Mouse (Mus musculus): Measurements from ENCODE around the gene Rasa1. TPM values are rescaled to one million over a fixed set of nuclear protein-coding genes. Genes with fewer than 3 reads are reported as not detected.

Rasa1 gene
- total RNA-seq (2012; rRNA removed) (12.7 and 14.3 TPM in 2 replicates), total RNA-seq (2014; rRNA removed) (32.7 and 34.5 TPM in 2 replicates), polyA plus RNA-seq (2012; ENCODE audit: insufficient read length, low read depth) (18.1 and 35.1 TPM in 2 replicates)

GRCm38 (mm10) chr13:85288843-85289713 lies at the start of gene Rasa1:
TSS of gene Rasa1 (minus strand) at chr13:85289130.
- peak within 1 kb of the TSS; percentile 75 for H3K27ac ChIP-seq (ENCODE audit: insufficient read depth, low read depth)
- no peaks in the 10 kb centered on the region for H3K9me3 ChIP-seq (replicated peaks; ENCODE audit: low read length)
- TF ChIP-seq TCF12 (IDR thresholded peaks at IDR 0.05; ENCODE audit: low read depth, low read length) (0 out of 2 replicates have a peak, but pooled peaks have one; percentile 40), NRF1 (IDR thresholded peaks at IDR 0.05; ENCODE audit: low read depth, low read length) (peak; percentile 82), PAX5 (IDR thresholded peaks at IDR 0.05; ENCODE audit: low read length) (no peak), ZKSCAN1 (IDR thresholded peaks at IDR 0.05; ENCODE audit: borderline replicate concordance, low read depth, low read length) (no peak), ZMIZ1 (IDR thresholded peaks at IDR 0.05; ENCODE audit: low read depth, low read length) (peak; percentile 75), KAT2A (IDR thresholded peaks at IDR 0.05; ENCODE audit: insufficient replicate concordance, low read length) (no peak), ETS1 (conservative IDR thresholded peaks at IDR 0.05; ENCODE audit: low read depth, low read length) (no peak; the same call in 1 of the 2 replicates), MAFK (IDR thresholded peaks at IDR 0.05; ENCODE audit: insufficient replicate concordance, low read length) (no peak), MXI1 (IDR thresholded peaks at IDR 0.05; ENCODE audit: low read depth, low read length) (peak; percentile 28; the same call in 1 of the 2 replicates), USF1 (IDR thresholded peaks at IDR 0.05; ENCODE audit: low read depth, low read length) (no peak), RAD21 (IDR thresholded peaks at IDR 0.05; ENCODE audit: low read depth, low read length) (no peak), SIN3A (IDR thresholded peaks at IDR 0.05; ENCODE audit: low read length) (no peak; the same call in 1 of the 2 replicates), HCFC1 (IDR thresholded peaks at IDR 0.05; ENCODE audit: low read depth, low read length) (no peak; the same call in none of the 2 replicates), ELF1 (IDR thresholded peaks at IDR 0.05; ENCODE audit: low read depth, low read length) (peak; percentile 80), MEF2A (IDR thresholded peaks at IDR 0.05; ENCODE audit: borderline replicate concordance, low read depth, low read length) (no peak), UBTF (IDR thresholded peaks at IDR 0.05; ENCODE audit: low read depth, low read length) (peak; percentile 66), MAX (IDR thresholded peaks at IDR 0.05; ENCODE audit: low read length) (no peak), GABPA (IDR thresholded peaks at IDR 0.05; ENCODE audit: insufficient replicate concordance, low read depth, low read length) (no peak), POLR2A (IDR thresholded peaks at IDR 0.05; ENCODE audit: low read depth, low read length) (peak; percentile 89), MYC (IDR thresholded peaks at IDR 0.05; ENCODE audit: low read depth, low read length) (no peak), IRF4 (IDR thresholded peaks at IDR 0.05; ENCODE audit: low read depth, low read length) (no peak; the same call in 1 of the 2 replicates), POLR2AphosphoS2 (IDR thresholded peaks at IDR 0.05; ENCODE audit: low read depth, low read length) (peak; percentile 53; the same call in 1 of the 2 replicates), SMC3 (IDR thresholded peaks at IDR 0.05; ENCODE audit: low read depth, low read length) (no peak), ZC3H11A (IDR thresholded peaks at IDR 0.05; ENCODE audit: low read depth, low read length) (no peak), NELFE (IDR thresholded peaks at IDR 0.05; ENCODE audit: low read depth, low read length) (peak; percentile 58), RCOR1 (conservative IDR thresholded peaks at IDR 0.05; ENCODE audit: low read depth, low read length) (no peak), CHD2 (IDR thresholded peaks at IDR 0.05; ENCODE audit: low read length) (no peak), EP300 (IDR thresholded peaks at IDR 0.05; ENCODE audit: low read length) (no peak), TBP (conservative IDR thresholded peaks at IDR 0.05; ENCODE audit: low read depth, low read length) (no peak), BHLHE40 (IDR thresholded peaks at IDR 0.05; ENCODE audit: low read depth, low read length) (peak; percentile 90), CHD1 (IDR thresholded peaks at IDR 0.05; ENCODE audit: low read depth, low read length) (no peak), MAZ (IDR thresholded peaks at IDR 0.05; ENCODE audit: low read depth, low read length) (peak; percentile 85), CTCF (conservative IDR thresholded peaks at IDR 0.05 in 1 of 2, IDR thresholded peaks at IDR 0.05 in 1 of 2; ENCODE audit: low read depth in 2 of 2, low read length in 2 of 2) (no peak), E2F4 (IDR thresholded peaks at IDR 0.05; ENCODE audit: insufficient replicate concordance, low read depth, low read length) (no peak)
- peak; percentile 89 for DNase-seq (ENCODE audit: extremely low read depth)
- peaks cover 14% of the 10 kb centered on the region for H3K79me2 ChIP-seq (replicated peaks; ENCODE audit: control insufficient read depth, extremely low read depth, insufficient read depth, poor library complexity, severe bottlenecking)
- in situ Hi-C loops (cut with MboI; ENCODE audit: low pct_ligation_motif_present, low pct_unique_long_range_greater_than_20kb, low sequenced_read_pairs) (no loop called here), dilution Hi-C loops (cut with MboI; ENCODE audit: extremely low pct_ligation_motif_present, extremely low pct_unique_long_range_greater_than_20kb, low sequenced_read_pairs) (no loop called here)
- peak within 1 kb of the TSS; percentile 80 for H3K9ac ChIP-seq (ENCODE audit: insufficient read depth, low read depth)
- H3K4me2 ChIP-seq (ENCODE audit: insufficient read depth, low read depth, poor library complexity, severe bottlenecking): peak within 1 kb of the TSS; percentile 91
- H3K4me3 ChIP-seq (replicated peaks in 1 of 3; ENCODE audit: low read depth in 2 of 3, low read length in 2 of 3, poor library complexity in 1 of 3): peak within 1 kb of the TSS; percentile 89 to 93 (median 90)
- no peaks in the 10 kb centered on the region for H3K36me3 ChIP-seq (replicated peaks in 1 of 2; ENCODE audit: control insufficient read depth in 1 of 2, insufficient read depth in 1 of 2, low read length in 1 of 2)
- no peaks in the 10 kb centered on the region for H3K27me3 ChIP-seq (replicated peaks)
- 0 out of 4 replicates have a peak, but pooled peaks cover 0 to 2% of the 10 kb centered on the region in 2 experiments for H3K4me1 ChIP-seq (ENCODE audit: control insufficient read depth in 1 of 2, insufficient read depth in 2 of 2)
